Mouse (Mus musculus) naive thymus-derived CD4-positive, alpha-beta T cell, adult 5 months (primary cell): Measurements from ENCODE around the gene Thsd7a. TPM values are rescaled to one million over a fixed set of nuclear protein-coding genes. Genes with fewer than 3 reads are reported as not detected.

Experiments
- polyA plus RNA-seq: library from polyadenylated mRNA; unstranded; fragments of 100-300 nt; shearing (Covaris generic); gene quantifications from one replicate; pipeline ENCODE4 v1.2.1, GENCODE M21; 2017

Thsd7a gene
- polyA plus RNA-seq, result not detected

DNA sequence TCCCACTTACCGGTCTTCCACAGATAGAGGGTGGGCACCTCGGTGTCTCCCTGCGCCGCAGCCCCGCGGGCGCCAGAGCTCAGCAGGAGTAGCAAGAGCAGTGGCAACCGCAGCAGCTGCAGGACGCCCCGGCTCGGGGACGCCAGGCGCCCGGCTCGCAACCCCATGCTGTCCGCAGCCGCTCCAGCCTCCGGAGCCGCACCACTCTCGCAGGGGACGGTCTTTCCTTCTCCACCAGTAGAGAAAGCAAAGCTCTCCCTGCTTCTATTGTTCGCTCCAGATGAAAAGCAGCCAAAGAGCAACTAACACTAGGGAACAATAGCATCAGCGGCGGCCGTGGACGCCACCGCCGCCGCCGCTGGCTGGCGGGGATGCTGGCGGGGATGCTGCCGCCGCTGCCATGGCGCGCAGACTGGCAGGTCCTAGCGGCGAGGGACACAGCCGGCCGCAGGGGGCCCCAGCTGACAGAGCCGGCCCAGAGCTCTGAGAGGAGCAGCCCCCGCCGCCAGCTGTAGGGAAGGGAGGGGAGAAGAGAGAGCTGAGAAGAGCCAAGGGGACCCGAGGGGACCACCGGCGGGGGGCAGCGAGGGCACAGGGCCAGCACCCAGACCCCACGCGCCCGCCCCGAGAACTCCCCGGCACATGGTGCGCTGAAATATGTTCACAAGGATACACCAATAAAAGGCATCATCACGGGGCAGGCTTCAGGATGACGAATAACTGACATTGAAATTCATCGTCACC is at the start of gene Thsd7a:
TSS of gene Thsd7a (minus strand) at position 624 of the 744 bp plus-strand sequence.

